Mouse (Mus musculus): Measurements from ENCODE around the gene Cks2. TPM values are rescaled to one million over a fixed set of nuclear protein-coding genes. Genes with fewer than 3 reads are reported as not detected.
"Not testable (repeated sequence)": the region's sequence is repeated elsewhere in the genome, so short reads cannot be mapped to it uniquely, and the experiment has no call there.

Gene Cks2
- total and polyA plus RNA-seq, 3 experiments, result 243 to 846 (median 297) TPM

GRCm38 (mm10) chr13:51632560-51633218 is 12.3 kb upstream of the Cks2 start:
- Histone ChIP-seq H3K27me3 (ENCODE audit: control insufficient read depth in 1 of 2, insufficient read depth in 2 of 2, low read length in 2 of 2) (peaks cover 0 to 3% of the 10 kb centered on the region in 2 experiments; a peak in 2 of 4 replicates), H3K9ac (ENCODE audit: control insufficient read depth, low read depth, low read length, poor library complexity, severe bottlenecking) (no peak overlapping the region), H3K36me3 (ENCODE audit: control insufficient read depth in 1 of 2, insufficient read depth in 2 of 2, low read length in 2 of 2) (no peaks in the 10 kb centered on the region), H3K79me2 (ENCODE audit: control insufficient read depth, insufficient read depth, low read length, poor library complexity) (no peaks in the 10 kb centered on the region), H3K27ac (ENCODE audit: control insufficient read depth, low read depth, low read length) (no peak overlapping the region), H3K4me3 (ENCODE audit: control insufficient read depth in 1 of 2, insufficient read depth in 1 of 2, low read depth in 2 of 2, low read length in 2 of 2) (no peak overlapping the region), H3K9me3 (replicated peaks; ENCODE audit: insufficient read depth, low read length) (no peaks in the 10 kb centered on the region), H3K4me1 (ENCODE audit: control insufficient read depth in 1 of 2, insufficient read depth in 2 of 2, low read length in 2 of 2) (no peaks in the 10 kb centered on the region)
- TF ChIP-seq MEF2A (IDR thresholded peaks at IDR 0.05; ENCODE audit: extremely low read depth, insufficient replicate concordance, low read depth, low read length, poor library complexity, severe bottlenecking), result no peak
- TF ChIP-seq POLR2A (IDR thresholded peaks at IDR 0.05; ENCODE audit: control insufficient read depth in 1 of 2, insufficient read depth in 1 of 2, low read depth in 1 of 2, low read length in 2 of 2, poor library complexity in 1 of 2), result no peak
- TF ChIP-seq GATA1 (IDR thresholded peaks at IDR 0.05; ENCODE audit: low read depth, low read length), result no peak
- TF ChIP-seq MYB (IDR thresholded peaks at IDR 0.05; ENCODE audit: low read depth, low read length), result no peak
- TF ChIP-seq RAD21 (IDR thresholded peaks at IDR 0.05; ENCODE audit: low read depth, low read length), result no peak
- no peak for TF ChIP-seq SMC3 (IDR thresholded peaks at IDR 0.05; ENCODE audit: low read depth, low read length)
- TF ChIP-seq ZC3H11A (IDR thresholded peaks at IDR 0.05; ENCODE audit: low read depth, low read length), result no peak
- no peak for DNase-seq (ENCODE audit: low read depth, low spot score)

GRCm38 (mm10) chr13:51635384-51635783 is 9.6 kb upstream of the Cks2 start:
- DNase-seq (ENCODE audit: low read depth, low spot score); H3K36me3 ChIP-seq (ENCODE audit: control insufficient read depth in 1 of 2, insufficient read depth in 2 of 2, low read length in 2 of 2); H3K9ac ChIP-seq (ENCODE audit: control insufficient read depth, low read depth, low read length, poor library complexity, severe bottlenecking); H3K9me3 ChIP-seq (replicated peaks; ENCODE audit: insufficient read depth, low read length); H3K4me1 ChIP-seq (ENCODE audit: control insufficient read depth in 1 of 2, insufficient read depth in 2 of 2, low read length in 2 of 2); H3K27me3 ChIP-seq (ENCODE audit: control insufficient read depth in 1 of 2, insufficient read depth in 2 of 2, low read length in 2 of 2); H3K27ac ChIP-seq (ENCODE audit: control insufficient read depth, low read depth, low read length); H3K4me3 ChIP-seq (ENCODE audit: control insufficient read depth in 1 of 2, insufficient read depth in 1 of 2, low read depth in 2 of 2, low read length in 2 of 2); H3K79me2 ChIP-seq (ENCODE audit: control insufficient read depth, insufficient read depth, low read length, poor library complexity): not testable (repeated sequence)

GRCm38 (mm10) chr13:51638958-51639357 is 6.1 kb upstream of the Cks2 start:
- Histone ChIP-seq H3K36me3 (ENCODE audit: control insufficient read depth in 1 of 2, insufficient read depth in 2 of 2, low read length in 2 of 2) (peaks cover 0 to 9% of the 10 kb centered on the region in 2 experiments; a peak in 2 of 4 replicates), H3K79me2 (ENCODE audit: control insufficient read depth, insufficient read depth, low read length, poor library complexity) (no peaks in the 10 kb centered on the region), H3K27me3 (ENCODE audit: control insufficient read depth in 1 of 2, insufficient read depth in 2 of 2, low read length in 2 of 2) (no peaks in the 10 kb centered on the region), H3K9ac (ENCODE audit: control insufficient read depth, low read depth, low read length, poor library complexity, severe bottlenecking) (no peak overlapping the region), H3K9me3 (replicated peaks; ENCODE audit: insufficient read depth, low read length) (no peaks in the 10 kb centered on the region), H3K4me1 (ENCODE audit: control insufficient read depth in 1 of 2, insufficient read depth in 2 of 2, low read length in 2 of 2) (peaks cover 2 to 3% of the 10 kb centered on the region in 2 experiments), H3K4me3 (ENCODE audit: control insufficient read depth in 1 of 2, insufficient read depth in 1 of 2, low read depth in 2 of 2, low read length in 2 of 2) (no peak overlapping the region), H3K27ac (ENCODE audit: control insufficient read depth, low read depth, low read length) (no peak overlapping the region)
- TF ChIP-seq RAD21 (IDR thresholded peaks at IDR 0.05; ENCODE audit: low read depth, low read length) (0 out of 2 replicates have a peak, but pooled peaks have one; percentile 8), ETS1 (IDR thresholded peaks at IDR 0.05; ENCODE audit: low read depth, low read length) (no peak), CTCF (IDR thresholded peaks at IDR 0.05 in 2 of 3, conservative IDR thresholded peaks at IDR 0.05 in 1 of 3; ENCODE audit: control insufficient read depth in 1 of 3, insufficient read depth in 1 of 3, low read depth in 2 of 3, low read length in 3 of 3, poor library complexity in 1 of 3, severe bottlenecking in 1 of 3) (peak in 2 of 3 experiments; percentile 33 to 49; a peak in 3 of 6 replicates)
- DNase-seq (ENCODE audit: low read depth, low spot score), result peak; percentile 58
